16 mouse cellular contexts compared by ENCODE assay signal in the genomic region with DNA sequence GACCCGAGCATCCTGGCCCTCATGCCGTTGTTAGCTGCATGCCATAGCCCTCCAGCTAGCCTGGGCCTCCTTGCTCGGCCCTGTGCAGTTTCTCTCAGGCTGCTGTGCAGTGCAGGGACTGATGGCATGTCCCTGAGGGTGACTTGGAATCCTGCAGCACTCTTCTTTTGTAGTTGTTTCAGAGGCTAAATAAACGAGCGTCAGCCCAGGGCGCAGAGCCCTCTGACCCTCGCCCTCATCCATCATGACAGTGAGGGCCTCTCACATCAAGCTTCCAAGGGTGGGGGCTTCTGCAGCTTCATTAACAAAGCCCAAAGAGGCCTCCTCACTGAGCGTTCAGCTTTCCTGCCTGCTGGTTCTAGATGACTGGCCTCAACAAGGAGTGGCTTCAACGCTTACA. TPM values are rescaled to one million over a fixed set of nuclear protein-coding genes. Genes with fewer than 3 reads are reported as not detected.
DNase-seq lines count a peak whose midpoint lies in the region; ATAC-seq lines count a peak whose summit lies in the region.
"Had no signal": no experiment of that assay in that cellular context is flagged by ENCODE, and none has a peak within 500 bp of the region (broad histone marks: within the 10 kb centered on the region; RNA-seq: fewer than 3 reads in every experiment).

No protein-coding gene starts in this region.

- H3K4me3 ChIP-seq in heart, embryonic 10.5 days, result no peak overlapping the region
- no peak overlapping the region for H3K4me3 ChIP-seq in limb, embryonic 11.5 days (ENCODE audit: low read depth, low read length)
- H3K4me3 ChIP-seq: embryonic facial prominence, embryonic 12.5 days; liver, embryonic 12.5 days; stomach, embryonic 15.5 days had no signal

- peak overlapping the region; percentile 8; the same call in 1 of the 2 replicates for H3K27ac ChIP-seq in heart, embryonic 10.5 days
- H3K27ac ChIP-seq in limb, embryonic 11.5 days (replicated peaks; ENCODE audit: low read depth, low read length), result no peak overlapping the region
- H3K27ac ChIP-seq: embryonic facial prominence, embryonic 12.5 days; liver, embryonic 12.5 days; stomach, embryonic 15.5 days had no signal

- DNase-seq in heart, embryonic 10.5 days (ENCODE audit: low spot score), result no peak
- no peak for DNase-seq in heart, adult 18-20 months
- DNase-seq in kidney, postnatal 10 days, result peak; percentile 36
- DNase-seq in kidney, adult 9 months, result no peak
- DNase-seq in embryo, embryonic 10.5 days (ENCODE audit: low spot score), result peak; percentile 85
- peak; percentile 28 for DNase-seq in limb, embryonic 11.5 days (ENCODE audit: low spot score)
- no peak for DNase-seq in left cerebral cortex, postnatal 14 days (ENCODE audit: low spot score in 2 of 2)
- DNase-seq: adrenal gland, postnatal 36 days; cerebellum, adult 9-11 months; spleen, adult 18-20 months; thymus, postnatal 14 days had no signal

- peaks cover 45% of the 10 kb centered on the region for H3K4me1 ChIP-seq in heart, embryonic 10.5 days
- H3K4me1 ChIP-seq in limb, embryonic 11.5 days (ENCODE audit: control insufficient read depth, insufficient read depth, low read length), result peaks cover 30% of the 10 kb centered on the region
- H3K4me1 ChIP-seq: liver, embryonic 12.5 days; stomach, embryonic 15.5 days had no signal

- no peaks in the 10 kb centered on the region for H3K36me3 ChIP-seq in heart, embryonic 10.5 days
- H3K36me3 ChIP-seq in limb, embryonic 11.5 days (ENCODE audit: control insufficient read depth, insufficient read depth, low read length), result no peaks in the 10 kb centered on the region
- H3K36me3 ChIP-seq: embryonic facial prominence, embryonic 12.5 days; liver, embryonic 12.5 days; stomach, embryonic 15.5 days had no signal

- 0 out of 2 replicates have a peak overlapping the region, but pooled peaks have one; percentile 2 for H3K9ac ChIP-seq in limb, embryonic 11.5 days (ENCODE audit: low read length)
- H3K9ac ChIP-seq: embryonic facial prominence, embryonic 12.5 days; liver, embryonic 12.5 days; stomach, embryonic 15.5 days had no signal

- ATAC-seq in limb, embryonic 11.5 days (ENCODE audit: insufficient number of reproducible peaks, low FRiP score, low TSS enrichment, low read depth), result no peak
- ATAC-seq: liver, embryonic 12.5 days; lung, postnatal 0 days had no signal

- intact Hi-C loops in left cerebral cortex, postnatal 14 days (cut with DNase I), result no loop called here

- H3K4me2 ChIP-seq in limb, embryonic 11.5 days (ENCODE audit: low read depth, severe bottlenecking), result no peak overlapping the region
- H3K4me2 ChIP-seq: embryonic facial prominence, embryonic 12.5 days; liver, embryonic 12.5 days; stomach, embryonic 15.5 days had no signal

- whole genome bisulfite sequencing in heart, embryonic 10.5 days, result 43% methylated on average over 9 of the region's 9 CpGs
- 20% methylated on average over 9 of the region's 9 CpGs for WGBS in limb, embryonic 11.5 days

- peaks cover 24% of the 10 kb centered on the region; the same call in 1 of the 2 replicates for H3K27me3 ChIP-seq in heart, embryonic 10.5 days (ENCODE audit: insufficient read depth, poor library complexity, severe bottlenecking)
- no peaks in the 10 kb centered on the region for H3K27me3 ChIP-seq in limb, embryonic 11.5 days (ENCODE audit: control insufficient read depth, insufficient read depth, low read length)
- H3K27me3 ChIP-seq: embryonic facial prominence, embryonic 12.5 days; liver, embryonic 12.5 days; stomach, embryonic 15.5 days had no signal

- no peaks in the 10 kb centered on the region for H3K9me3 ChIP-seq in heart, embryonic 10.5 days
- H3K9me3 ChIP-seq in limb, embryonic 11.5 days (ENCODE audit: control insufficient read depth, low read length), result no peaks in the 10 kb centered on the region
- H3K9me3 ChIP-seq: embryonic facial prominence, embryonic 12.5 days; liver, embryonic 12.5 days; stomach, embryonic 15.5 days had no signal

RNA-seq across cellular contexts. Expression of gene Tbx1, which starts 38.9 kb away (rescaled TPM):
- 1.00 and 6.9 TPM in 2 replicates for polyA plus RNA-seq in heart, embryonic 10.5 days (2016; fragmentation: Nextera tagmentation; extraction: Ambion mirVana)
- total RNA-seq in heart, adult 18-20 months (2021), result 1 to 10 TPM; 1.1 to 1.3 TPM
- 2.3 and 2.5 TPM in 2 replicates for polyA plus RNA-seq in limb, embryonic 11.5 days (2014; fragmentation: Nextera tagmentation; extraction: Ambion mirVana)
- total RNA-seq in left cerebral cortex, postnatal 14 days (2021), result 1 to 10 TPM; 2.0 to 2.2 TPM
- total RNA-seq: megakaryocyte, adult 5-6 weeks had no signal
- polyA plus RNA-seq: liver, embryonic 12.5 days had no signal

RNA-seq across cellular contexts. Expression of gene Rtl10, which starts 52.9 kb away (rescaled TPM):
- 1.3 and 1.6 TPM in 2 replicates for polyA plus RNA-seq in heart, embryonic 10.5 days (2016; fragmentation: Nextera tagmentation; extraction: Ambion mirVana)
- 1 to 10 TPM; 3.9 to 4.1 TPM for total RNA-seq in heart, adult 18-20 months (2021)
- 2.5 and 2.6 TPM in 2 replicates for polyA plus RNA-seq in limb, embryonic 11.5 days (2014; fragmentation: Nextera tagmentation; extraction: Ambion mirVana)
- 1 to 10 TPM; 6.7 to 8.8 TPM for total RNA-seq in left cerebral cortex, postnatal 14 days (2021)

RNA-seq across cellular contexts. Expression of gene Gnb1l, which starts 53.1 kb away (rescaled TPM):
- 10.8 and 17.1 TPM in 2 replicates for polyA plus RNA-seq in heart, embryonic 10.5 days (2016; fragmentation: Nextera tagmentation; extraction: Ambion mirVana)
- total RNA-seq in heart, adult 18-20 months (2021), result 1 to 10 TPM; 6.1 to 6.4 TPM
- polyA plus RNA-seq in limb, embryonic 11.5 days (2014; fragmentation: Nextera tagmentation; extraction: Ambion mirVana), result 17.9 and 18.6 TPM in 2 replicates
- total RNA-seq in left cerebral cortex, postnatal 14 days (2021), result 1 to 10 TPM; 5.4 to 6.3 TPM

Comparison
In these comparisons a context has a peak if more than half of its experiments do, and no peak if none do; other contexts are left out.
1. DNase-seq: peak in kidney, postnatal 10 days (single experiment), embryo, embryonic 10.5 days (single experiment) and limb, embryonic 11.5 days (single experiment); none in heart, embryonic 10.5 days (single experiment), heart, adult 18-20 months (0 of 2), kidney, adult 9 months (single experiment) and left cerebral cortex, postnatal 14 days (0 of 2).